Mouse (Mus musculus) heart, postnatal 25 days (tissue): Measurements from ENCODE around the gene Aktip. TPM values are rescaled to one million over a fixed set of nuclear protein-coding genes. Genes with fewer than 3 reads are reported as not detected.

ENCODE experiments used
- DNase-seq: peaks from one replicate; pipeline ENCODE4 v3.0.0; 2022; ENCODE audit warnings: low spot score
- intact Hi-C: fragments of 180-260 bp; cut with DNase I; formaldehyde crosslinking; loops from one replicate; pipeline ENCODE4 v1.15.1; 2025
- total RNA-seq, 2 experiments: library from RNA; stranded (reverse); gene quantifications; 2 replicates each; pipeline ENCODE4 v1.2.3; 2021

Aktip gene
- total RNA-seq, 2 experiments from 2014 or later: 50.4 to 52.5 TPM

GRCm38 (mm10) chr8:91134659-91135058 is 65.1 kb downstream of the Aktip start:
- intact Hi-C loops: no loop called here
- DNase-seq: no peak

DNA sequence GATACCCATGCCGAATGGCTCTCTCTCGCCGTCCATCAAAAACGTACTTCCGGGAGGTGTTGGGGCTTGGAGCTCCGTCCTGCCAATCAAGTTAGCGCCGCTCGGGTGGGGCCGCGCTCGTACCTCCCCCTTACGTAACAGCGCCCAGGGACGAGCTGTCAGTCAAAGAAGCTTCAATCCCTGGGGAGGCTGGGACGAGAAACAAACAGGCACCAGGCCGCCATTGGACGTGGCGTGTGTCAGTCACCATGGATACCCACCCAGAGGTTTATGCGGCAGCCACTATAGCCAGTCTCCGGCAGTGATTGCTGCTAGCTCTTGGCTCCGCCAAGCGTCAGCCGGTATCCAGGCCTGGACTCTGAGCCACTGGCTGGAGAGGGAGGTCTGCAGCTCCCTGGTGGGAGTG is 65.7 kb downstream of the Aktip start:
- intact Hi-C loops: no loop called here

GRCm38 (mm10) chr8:91133441-91134069 is 66.2 kb downstream of the Aktip start:
- intact Hi-C loops: no loop called here

More for the DNA sequence above, 65.7 kb downstream of the Aktip start:
- DNase-seq: peak; percentile 99

DNA sequence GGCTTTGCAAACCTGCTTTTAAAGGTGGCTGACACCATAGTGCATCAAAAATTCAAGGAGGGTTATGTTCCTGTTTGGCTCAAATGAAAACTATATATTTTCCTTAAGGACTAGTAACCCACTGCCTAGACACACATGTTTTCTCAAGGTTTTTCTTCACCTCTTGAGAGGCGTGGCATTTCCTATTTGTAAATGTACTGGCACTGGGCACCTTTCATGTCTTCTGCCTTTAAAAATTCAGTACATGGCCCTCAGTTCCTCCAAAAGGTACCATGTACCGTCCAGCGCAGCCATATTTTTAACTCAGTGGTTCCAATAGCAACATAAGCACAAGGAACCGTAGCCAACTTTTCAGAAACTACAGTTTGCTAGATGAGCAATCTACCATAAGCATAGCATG is 67.0 kb downstream of the Aktip start:
- no peak for DNase-seq
- intact Hi-C loops: no loop called here

More at GRCm38 (mm10) chr8:91133441-91134069, 66.2 kb downstream of the Aktip start:
- peak; percentile 11 for DNase-seq

DNA sequence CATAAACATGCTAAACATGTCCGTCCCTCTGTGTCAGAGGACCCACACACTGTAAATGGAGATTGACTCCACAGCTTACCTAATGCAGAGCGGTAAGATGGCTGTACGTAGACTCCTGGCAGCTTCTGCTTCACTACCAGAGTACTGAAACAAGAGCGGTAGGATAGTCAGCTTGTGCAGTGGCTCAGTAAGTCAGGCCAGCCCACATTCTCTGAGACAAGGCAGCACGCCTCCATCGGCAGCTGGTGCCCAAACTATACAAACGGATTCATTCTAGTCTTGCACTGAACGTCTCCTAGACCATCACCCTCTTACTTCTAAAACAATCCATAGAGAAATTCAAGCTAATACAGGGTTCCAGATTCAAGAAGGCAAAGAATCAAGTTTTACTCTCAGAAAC is 73.0 kb downstream of the Aktip start:
- intact Hi-C loops: no loop called here
- no peak for DNase-seq

DNA sequence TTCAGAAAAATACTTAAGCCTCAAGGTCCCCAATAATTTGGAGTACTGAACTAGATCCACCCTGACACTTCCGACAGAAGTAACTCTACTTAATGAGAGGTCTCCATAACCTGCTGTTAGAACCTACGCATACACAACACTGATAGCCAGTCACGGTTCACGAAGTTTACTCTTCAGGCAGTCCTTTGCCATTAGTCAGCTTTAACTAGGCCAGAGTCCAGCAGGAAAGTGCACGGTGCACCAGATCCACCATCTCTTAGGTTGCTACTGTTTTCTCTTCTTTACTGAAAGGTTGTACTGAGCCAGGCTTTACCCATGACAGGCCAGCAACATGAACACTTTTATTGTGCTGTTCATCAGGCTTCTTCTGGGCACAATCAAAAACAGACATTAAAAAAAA is 75.5 kb downstream of the Aktip start:
- intact Hi-C loops: no loop called here
- DNase-seq: no peak

DNA sequence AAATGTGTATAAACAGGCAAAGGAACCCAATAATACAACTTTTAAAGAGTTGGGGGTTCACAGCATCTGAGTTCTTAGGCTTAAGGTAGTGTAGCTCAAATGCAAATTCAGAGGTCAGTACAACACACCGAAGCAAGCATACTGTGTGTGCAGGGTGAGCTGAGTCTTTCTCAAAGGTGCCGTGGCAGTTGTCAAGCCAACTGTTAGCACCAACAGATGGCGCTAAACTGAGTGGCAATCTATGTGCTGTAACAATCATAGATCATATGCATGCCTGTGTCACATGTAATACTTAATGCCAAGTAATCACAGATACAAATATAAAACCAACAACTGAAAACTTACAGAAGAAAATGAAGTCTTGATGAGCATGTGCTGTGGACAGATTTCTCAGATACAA is 81.6 kb downstream of the Aktip start:
- DNase-seq: no peak
- intact Hi-C loops: loop anchor here (2.0 kb wide), 1 partner anchor 29 kb away; no protein-coding TSS in a partner anchor

DNA sequence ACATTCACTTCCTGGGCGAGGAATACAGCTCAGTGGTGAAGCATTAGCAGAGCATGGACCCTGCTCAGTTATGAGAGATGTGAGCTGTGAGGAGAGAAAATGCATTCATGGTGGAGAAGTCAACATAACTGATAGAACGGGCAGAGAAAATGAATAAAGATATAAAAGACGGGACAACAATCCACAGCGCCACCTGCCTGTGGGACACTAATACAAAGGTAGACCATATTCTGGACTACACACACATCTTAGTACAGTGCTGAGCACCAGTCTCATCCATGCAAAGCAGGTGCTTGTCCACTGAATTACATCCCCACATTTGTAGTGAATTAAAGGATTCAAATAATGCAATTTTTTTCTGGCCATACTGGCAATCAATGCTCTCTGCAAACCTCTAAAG is 82.2 kb downstream of the Aktip start:
- intact Hi-C loops: no loop called here
- no peak for DNase-seq

GRCm38 (mm10) chr8:91114910-91115309 is 84.9 kb downstream of the Aktip start:
- intact Hi-C loops: no loop called here
- DNase-seq: no peak

GRCm38 (mm10) chr8:91114428-91114827 is 85.3 kb downstream of the Aktip start:
- DNase-seq: no peak
- intact Hi-C loops: no loop called here

DNA sequence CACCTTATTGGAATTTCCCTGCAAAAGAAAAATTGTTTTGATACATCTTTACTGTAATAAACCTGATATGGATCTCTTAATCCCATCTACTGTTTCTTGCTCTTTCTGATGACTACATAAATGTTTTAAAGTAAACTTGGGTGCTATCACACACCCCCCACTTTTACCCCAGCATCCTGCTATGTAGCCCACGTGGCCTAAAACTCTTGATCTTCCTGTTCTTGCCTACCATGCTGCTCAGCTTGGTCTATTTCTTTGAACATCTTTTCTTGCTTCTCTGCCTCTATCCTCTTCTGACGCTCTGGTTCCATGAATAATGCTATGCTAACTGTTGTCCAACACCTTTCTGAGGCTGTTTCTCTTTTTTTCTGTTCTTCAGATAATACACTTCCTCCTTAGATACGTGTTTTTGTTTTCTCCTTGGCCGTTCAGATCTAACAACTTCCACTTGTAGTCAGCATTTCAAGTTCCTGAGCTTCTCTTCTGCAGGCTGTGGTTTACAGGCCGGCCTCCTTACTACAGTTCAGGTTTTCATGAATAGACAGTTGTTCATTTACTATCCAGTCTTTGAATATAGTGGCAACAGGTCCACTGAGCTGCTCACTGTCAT is 87.8 kb downstream of the Aktip start:
- intact Hi-C loops: no loop called here
- no peak for DNase-seq

GRCm38 (mm10) chr8:91106271-91106670 is 93.5 kb downstream of the Aktip start:
- intact Hi-C loops: no loop called here
- DNase-seq: no peak

DNA sequence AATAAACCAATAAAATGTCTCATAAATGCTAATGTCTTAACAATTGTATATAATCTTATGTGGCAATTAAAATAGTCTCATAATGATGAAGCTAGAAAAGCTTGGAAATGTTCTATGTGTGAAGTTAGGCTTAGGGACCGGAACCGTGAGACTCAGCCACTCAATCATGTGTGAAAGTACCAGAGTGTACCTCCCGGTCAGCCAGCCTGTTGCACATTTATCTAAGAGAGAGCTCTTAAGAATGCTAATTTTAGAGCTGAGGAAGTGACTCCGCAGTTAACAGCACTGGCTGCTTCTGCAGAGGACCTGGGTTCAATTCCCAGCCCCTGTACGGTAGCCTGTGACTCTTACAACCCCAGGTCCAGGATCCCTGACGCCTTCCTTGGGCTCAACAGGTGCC is 101.7 kb downstream of the Aktip start:
- no peak for DNase-seq
- intact Hi-C loops: no loop called here

DNA sequence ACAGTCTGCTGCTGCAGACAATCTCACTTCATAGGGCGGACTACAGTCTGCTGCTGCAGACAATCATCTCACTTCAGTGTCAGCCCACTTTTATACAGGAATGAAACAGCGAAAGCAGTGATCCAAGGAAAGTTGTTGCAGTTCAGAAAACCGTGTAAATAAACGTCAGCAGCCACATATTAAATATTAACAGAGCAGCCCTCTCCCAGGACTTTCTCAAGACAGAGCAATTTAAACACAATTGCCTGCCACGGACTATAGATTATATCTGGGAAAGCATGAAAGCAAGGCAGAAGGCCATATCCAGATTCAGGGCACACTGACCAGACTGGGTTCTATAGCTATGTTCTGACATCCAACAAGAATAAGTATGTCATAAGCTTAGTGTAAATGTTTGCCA is 105.6 kb downstream of the Aktip start:
- DNase-seq: no peak
- intact Hi-C loops: no loop called here

- intact Hi-C loops: no loop called here
These were observed 110.2 kb downstream of the Aktip start for GRCm38 (mm10) chr8:91089601-91090000.

GRCm38 (mm10) chr8:91088452-91088851 is 111.3 kb downstream of the Aktip start:
- intact Hi-C loops: no loop called here
- no peak for DNase-seq

More at GRCm38 (mm10) chr8:91089601-91090000, 110.2 kb downstream of the Aktip start:
- no peak for DNase-seq

- intact Hi-C loops: no loop called here
- DNase-seq: no peak
These were observed 117.3 kb downstream of the Aktip start for GRCm38 (mm10) chr8:91082428-91082827.

DNA sequence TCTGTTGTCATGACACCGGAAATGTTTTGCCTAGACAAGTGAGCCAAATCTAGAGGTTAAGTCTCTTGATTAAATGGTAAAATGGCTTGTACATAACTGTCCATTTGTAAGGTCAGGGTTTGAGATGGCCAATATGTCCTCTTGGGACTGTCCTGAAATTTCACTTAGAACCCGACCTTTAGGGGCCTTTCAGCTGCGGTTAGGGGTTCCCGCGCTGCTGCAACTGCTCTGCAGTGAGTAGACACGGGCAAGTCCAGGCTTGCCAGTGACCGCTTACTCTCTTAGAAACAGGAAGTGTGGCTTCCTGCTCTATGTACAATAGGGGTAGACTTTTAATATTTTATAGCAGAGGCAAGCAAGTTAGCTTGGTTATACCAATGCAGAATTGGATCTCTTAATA is 117.9 kb downstream of the Aktip start:
- DNase-seq: no peak
- intact Hi-C loops: no loop called here

- intact Hi-C loops: no loop called here
- DNase-seq: no peak
These were observed 120.1 kb downstream of the Aktip start for GRCm38 (mm10) chr8:91079678-91080077.

GRCm38 (mm10) chr8:91077077-91077867 is 122.5 kb downstream of the Aktip start:
- intact Hi-C loops: no loop called here
- DNase-seq: no peak

- peak; percentile 71 for DNase-seq
- intact Hi-C loops: no loop called here
These were observed 129.4 kb downstream of the Aktip start for GRCm38 (mm10) chr8:91070275-91070859.
